Mouse (Mus musculus) megakaryocyte, embryonic 14.5 days (primary cell): ENCODE data around the gene Pdcl2.

ENCODE experiments used
- FLI1 ChIP-seq: IDR thresholded peaks from 2 replicates; pipeline ENCODE4 v1.6.1; 2012; ENCODE audit warnings: low read length, inconsistent platforms, mixed read lengths
- GATA1 ChIP-seq: IDR thresholded peaks from 3 replicates; pipeline ENCODE4 v1.6.1; 2012; ENCODE audit warnings: mixed read lengths, low read length, inconsistent platforms, borderline replicate concordance

- TF ChIP-seq GATA1 (no peak), FLI1 (no peak)
These were observed 24.7 kb downstream of the Pdcl2 start for GRCm38 (mm10) chr5:76306261-76306660.
